Mouse (Mus musculus): ENCODE measurements around the gene Slc2a6. TPM values are rescaled to one million over a fixed set of nuclear protein-coding genes. Genes with fewer than 3 reads are reported as not detected.

The Slc2a6 gene
- total RNA-seq, 2 experiments from 2014 or later, result 1.2 to 1.7 TPM

Other genes starting within 250 kb of the Slc2a6 start
- gene Abo, start 163.0 kb downstream of the Slc2a6 start, total RNA-seq (2021), result not detected
- gene Surf6, start 125.1 kb downstream of the Slc2a6 start, total RNA-seq (2021), result 10 to 100 TPM; 23.1 to 24.8 TPM
- gene Med22, start 117.3 kb downstream of the Slc2a6 start, total RNA-seq (2021), result 10 to 100 TPM; 49.3 to 50.2 TPM
- 100 to 1,000 TPM; 516 to 520 TPM for gene Rpl7a, start 117.2 kb downstream of the Slc2a6 start, total RNA-seq (2021)
- gene Surf2, start 111.6 kb downstream of the Slc2a6 start, total RNA-seq (2021), result 10 to 100 TPM; 27.1 to 29.8 TPM
- gene Surf1, start 111.5 kb downstream of the Slc2a6 start, total RNA-seq (2021), result 10 to 100 TPM; 78.4 to 81.5 TPM
- gene Surf4, start 94.1 kb downstream of the Slc2a6 start, total RNA-seq (2021), result 100 to 1,000 TPM; 118 to 141 TPM
- gene Stkld1, start 94.0 kb downstream of the Slc2a6 start, total RNA-seq (2021), result under 1 TPM; 0.18 to 0.27 TPM
- gene Rexo4, start 63.6 kb downstream of the Slc2a6 start, total RNA-seq (2021), result 10 to 100 TPM; 28.6 to 31.0 TPM
- 1 to 10 TPM; 1.9 to 3.1 TPM for gene Adamts13, start 54.6 kb downstream of the Slc2a6 start, total RNA-seq (2021)
- gene Cacfd1, start 18.1 kb downstream of the Slc2a6 start, total RNA-seq (2021), result 10 to 100 TPM; 40.6 to 42.0 TPM
- gene Mymk, start 44.2 kb upstream of the Slc2a6 start, total RNA-seq (2021), result 1 to 10 TPM in 1 of 2 experiments, under 1 TPM in 1; 0.45 to 2.7 TPM
- gene Adamtsl2, start 51.4 kb upstream of the Slc2a6 start, total RNA-seq (2021), result 10 to 100 TPM in 1 of 2 experiments, 1 to 10 TPM in 1; 8.1 to 15.9 TPM
- gene Fam163b, start 114.5 kb upstream of the Slc2a6 start, total RNA-seq (2021), result 1 to 10 TPM; 2.0 TPM
- gene Dbh, start 137.2 kb upstream of the Slc2a6 start, total RNA-seq (2021), result 100 to 1,000 TPM; 330 to 339 TPM
- gene Sardh, start 220.3 kb upstream of the Slc2a6 start, total RNA-seq (2021), result 10 to 100 TPM; 46.6 to 79.0 TPM